Mouse (Mus musculus): Measurements from ENCODE around the gene Lipk. TPM values are rescaled to one million over a fixed set of nuclear protein-coding genes. Genes with fewer than 3 reads are reported as not detected.

Lipk gene
- not detected in 2 replicates for polyA plus RNA-seq (2015; fragmentation: Nextera tagmentation; extraction: Ambion mirVana)

- H3K36me3 ChIP-seq: no peaks in the 10 kb centered on the region
- no peak within 1 kb of the TSS for H3K4me3 ChIP-seq
- 91% methylated on average over 6 of the region's 6 CpGs for WGBS
- no peaks in the 10 kb centered on the region for H3K9me3 ChIP-seq
- no peak within 1 kb of the TSS for H3K9ac ChIP-seq
- ATAC-seq (ENCODE audit: low FRiP score, low read depth): no peak
- no peak within 1 kb of the TSS for H3K4me2 ChIP-seq
- H3K27me3 ChIP-seq: no peaks in the 10 kb centered on the region
- no peaks in the 10 kb centered on the region for H3K4me1 ChIP-seq (replicated peaks)
- H3K27ac ChIP-seq (replicated peaks): no peak within 1 kb of the TSS
Observed at GRCm38 (mm10) chr19:34008002-34008401, at the start of gene Lipk. Gene Lipk (plus strand): TSS chr19:34008290.

- no peaks in the 10 kb centered on the region for H3K4me1 ChIP-seq (replicated peaks)
- ATAC-seq (ENCODE audit: low FRiP score, low read depth): no peak
- no peaks in the 10 kb centered on the region for H3K9me3 ChIP-seq
- H3K9ac ChIP-seq: no peak within 1 kb of the TSS
- no peak within 1 kb of the TSS for H3K4me2 ChIP-seq
- H3K27ac ChIP-seq (replicated peaks): no peak within 1 kb of the TSS
- H3K27me3 ChIP-seq: no peaks in the 10 kb centered on the region
- no peak within 1 kb of the TSS for H3K4me3 ChIP-seq
- no peaks in the 10 kb centered on the region for H3K36me3 ChIP-seq
Observed at GRCm38 (mm10) chr19:33960887-33961286, 47.2 kb upstream of the Lipk start, which contains the start of gene Lipf. Gene Lipf (plus strand): TSS chr19:33961187.

GRCm38 (mm10) chr19:33979007-33979406, 29.1 kb upstream of the Lipk start:
- H3K27me3 ChIP-seq: no peaks in the 10 kb centered on the region
- no peak for ATAC-seq (ENCODE audit: low FRiP score, low read depth)
- H3K9me3 ChIP-seq: no peaks in the 10 kb centered on the region
- no peak overlapping the region for H3K9ac ChIP-seq
- H3K4me3 ChIP-seq: no peak overlapping the region
- no peaks in the 10 kb centered on the region for H3K4me1 ChIP-seq (replicated peaks)
- no peak overlapping the region for H3K4me2 ChIP-seq
- WGBS: 53% methylated on average over 3 of the region's 3 CpGs
- no peak overlapping the region for H3K27ac ChIP-seq (replicated peaks)
- no peaks in the 10 kb centered on the region for H3K36me3 ChIP-seq

DNA sequence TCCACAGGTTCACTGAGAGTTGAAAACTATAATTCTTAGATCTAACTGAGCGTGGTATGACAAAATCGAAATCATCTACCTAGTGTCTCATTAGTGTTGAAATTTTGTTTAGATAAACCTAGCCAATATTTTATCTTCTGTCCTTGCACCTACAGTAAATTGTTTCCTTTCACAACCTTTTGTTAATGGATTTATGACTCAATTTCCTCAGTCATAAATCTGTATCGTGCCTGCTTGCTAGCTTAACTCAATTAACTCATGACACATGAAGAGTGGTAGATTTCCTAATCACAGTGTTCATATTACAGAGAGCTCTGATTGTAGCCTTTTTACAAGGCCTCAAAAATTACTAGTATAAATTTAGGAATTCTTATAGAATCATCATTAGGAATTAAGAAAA, 25.0 kb upstream of the Lipk start:
- whole genome bisulfite sequencing: 91% methylated on average over 3 of the region's 3 CpGs
- no peaks in the 10 kb centered on the region for H3K4me1 ChIP-seq (replicated peaks)
- no peak overlapping the region for H3K4me2 ChIP-seq
- no peak for ATAC-seq (ENCODE audit: low FRiP score, low read depth)
- no peaks in the 10 kb centered on the region for H3K27me3 ChIP-seq
- no peak overlapping the region for H3K9ac ChIP-seq
- no peak overlapping the region for H3K27ac ChIP-seq (replicated peaks)
- no peaks in the 10 kb centered on the region for H3K9me3 ChIP-seq
- H3K36me3 ChIP-seq: no peaks in the 10 kb centered on the region
- no peak overlapping the region for H3K4me3 ChIP-seq

DNA sequence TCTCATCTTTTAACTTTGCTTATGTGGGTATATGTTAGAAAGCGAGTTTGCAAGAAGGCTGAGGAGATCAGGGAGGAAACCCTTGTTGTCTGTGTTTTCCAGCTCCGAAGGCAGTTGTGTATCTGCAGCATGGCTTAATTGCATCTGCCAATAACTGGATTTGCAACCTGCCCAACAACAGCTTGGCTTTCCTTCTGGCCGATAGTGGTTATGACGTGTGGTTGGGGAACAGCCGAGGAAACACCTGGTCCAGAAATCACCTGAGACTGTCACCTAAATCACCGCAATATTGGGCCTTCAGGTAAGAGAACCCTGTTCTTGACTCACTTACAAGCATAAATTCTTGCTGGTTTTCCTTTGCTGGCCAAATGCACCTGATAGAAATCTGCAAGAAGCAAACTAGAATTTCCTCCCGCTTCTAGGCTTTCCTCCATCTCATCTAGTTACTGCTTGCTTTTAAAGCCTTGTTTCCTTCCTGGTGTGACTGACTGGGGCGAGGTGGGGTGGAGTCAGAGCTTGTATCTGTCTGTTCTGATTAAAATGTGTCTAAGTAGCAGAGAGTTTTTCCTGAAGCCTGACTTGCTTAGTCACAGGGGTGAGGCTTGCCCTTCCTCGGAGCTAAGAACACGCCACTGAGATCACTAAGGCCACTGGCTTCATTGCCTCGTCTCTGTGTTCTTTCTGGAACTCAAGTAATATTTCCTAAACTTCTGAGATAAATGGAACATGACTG, 13.5 kb downstream of the Lipk start:
- 88% methylated on average over 11 of the region's 11 CpGs for WGBS

GRCm38 (mm10) chr19:34022759-34023158, 14.7 kb downstream of the Lipk start:
- H3K4me2 ChIP-seq: no peak overlapping the region
- ATAC-seq (ENCODE audit: low FRiP score, low read depth): no peak
- H3K27ac ChIP-seq (replicated peaks): no peak overlapping the region
- H3K36me3 ChIP-seq: no peaks in the 10 kb centered on the region
- no peaks in the 10 kb centered on the region for H3K4me1 ChIP-seq (replicated peaks)
- 52% methylated on average over 3 of the region's 3 CpGs for WGBS
- H3K9ac ChIP-seq: no peak overlapping the region
- no peaks in the 10 kb centered on the region for H3K27me3 ChIP-seq
- no peak overlapping the region for H3K4me3 ChIP-seq
- H3K9me3 ChIP-seq: no peaks in the 10 kb centered on the region

More for the DNA sequence above, 13.5 kb downstream of the Lipk start:
- H3K9me3 ChIP-seq: no peaks in the 10 kb centered on the region
- no peaks in the 10 kb centered on the region for H3K27me3 ChIP-seq
- H3K27ac ChIP-seq (replicated peaks): no peak overlapping the region
- no peak overlapping the region for H3K4me2 ChIP-seq
- no peaks in the 10 kb centered on the region for H3K36me3 ChIP-seq
- ATAC-seq (ENCODE audit: low FRiP score, low read depth): no peak
- H3K4me1 ChIP-seq (replicated peaks): no peaks in the 10 kb centered on the region
- H3K4me3 ChIP-seq: no peak overlapping the region
- H3K9ac ChIP-seq: no peak overlapping the region

GRCm38 (mm10) chr19:34039731-34040130, 31.6 kb downstream of the Lipk start:
- no peaks in the 10 kb centered on the region for H3K36me3 ChIP-seq
- no peak overlapping the region for H3K4me2 ChIP-seq
- H3K27me3 ChIP-seq: no peaks in the 10 kb centered on the region
- H3K4me3 ChIP-seq: no peak overlapping the region
- 94% methylated on average over 1 of the region's 1 CpGs for WGBS
- H3K9ac ChIP-seq: no peak overlapping the region
- ATAC-seq (ENCODE audit: low FRiP score, low read depth): no peak
- no peaks in the 10 kb centered on the region for H3K4me1 ChIP-seq (replicated peaks)
- no peaks in the 10 kb centered on the region for H3K9me3 ChIP-seq
- no peak overlapping the region for H3K27ac ChIP-seq (replicated peaks)

GRCm38 (mm10) chr19:34043008-34043407, 34.9 kb downstream of the Lipk start:
- no peak for ATAC-seq (ENCODE audit: low FRiP score, low read depth)
- WGBS: 60% methylated on average over 6 of the region's 6 CpGs
- no peak overlapping the region for H3K4me2 ChIP-seq
- H3K9me3 ChIP-seq: no peaks in the 10 kb centered on the region
- no peaks in the 10 kb centered on the region for H3K4me1 ChIP-seq (replicated peaks)
- H3K27me3 ChIP-seq: no peaks in the 10 kb centered on the region
- H3K27ac ChIP-seq (replicated peaks): no peak overlapping the region
- H3K4me3 ChIP-seq: no peak overlapping the region
- H3K9ac ChIP-seq: no peak overlapping the region
- H3K36me3 ChIP-seq: no peaks in the 10 kb centered on the region

DNA sequence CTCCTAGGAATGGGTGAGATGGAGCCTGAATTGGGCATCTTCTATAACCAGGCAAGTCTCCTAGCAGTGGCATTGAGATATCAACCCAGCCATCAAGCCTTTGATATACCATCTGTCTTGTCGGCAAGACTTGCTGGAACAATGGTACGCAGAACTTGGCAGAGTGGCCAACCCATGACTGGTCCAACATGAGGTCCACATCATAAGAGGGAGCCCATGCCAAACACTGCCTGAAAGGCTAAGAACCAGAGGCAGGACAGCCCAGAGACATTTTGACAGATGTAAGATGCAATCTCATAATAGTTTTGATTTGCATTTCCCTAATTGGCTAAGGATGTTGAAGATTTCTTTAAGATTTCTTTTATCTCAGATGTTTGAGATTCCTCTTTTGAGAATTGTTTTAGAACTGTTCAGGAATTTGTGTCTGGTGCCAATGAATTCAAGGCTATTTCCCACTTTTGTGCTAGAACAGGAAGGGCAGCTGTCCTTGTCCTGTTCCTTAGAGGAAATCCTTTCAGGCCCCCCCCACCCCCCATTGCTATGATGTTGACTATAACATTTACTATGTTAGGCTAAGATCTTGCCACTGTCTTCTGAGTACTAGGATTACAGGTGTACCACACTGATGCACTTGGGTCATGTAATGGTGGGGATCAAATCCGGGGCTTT, 41.4 kb downstream of the Lipk start:
- Histone ChIP-seq H3K36me3 (no peaks in the 10 kb centered on the region), H3K9me3 (no peaks in the 10 kb centered on the region), H3K4me1 (replicated peaks) (no peaks in the 10 kb centered on the region), H3K4me2 (no peak overlapping the region), H3K27ac (replicated peaks) (no peak overlapping the region), H3K27me3 (no peaks in the 10 kb centered on the region), H3K9ac (no peak overlapping the region), H3K4me3 (no peak overlapping the region)
- 94% methylated on average over 3 of the region's 3 CpGs for WGBS
- ATAC-seq (ENCODE audit: low FRiP score, low read depth): no peak

- Histone ChIP-seq H3K36me3 (no peaks in the 10 kb centered on the region), H3K4me1 (replicated peaks) (no peaks in the 10 kb centered on the region), H3K9ac (no peak overlapping the region), H3K27me3 (no peaks in the 10 kb centered on the region), H3K4me3 (no peak overlapping the region), H3K27ac (replicated peaks) (no peak overlapping the region), H3K9me3 (no peaks in the 10 kb centered on the region), H3K4me2 (no peak overlapping the region)
- 80% methylated on average over 3 of the region's 3 CpGs for WGBS
- no peak for ATAC-seq (ENCODE audit: low FRiP score, low read depth)
Observed at GRCm38 (mm10) chr19:34051502-34051901, 43.4 kb downstream of the Lipk start.

- no peaks in the 10 kb centered on the region for H3K27me3 ChIP-seq
- no peak overlapping the region for H3K9ac ChIP-seq
- WGBS: 57% methylated on average over 1 of the region's 1 CpGs
- H3K4me1 ChIP-seq (replicated peaks): no peaks in the 10 kb centered on the region
- H3K36me3 ChIP-seq: no peaks in the 10 kb centered on the region
- H3K4me3 ChIP-seq: no peak overlapping the region
- H3K9me3 ChIP-seq: no peaks in the 10 kb centered on the region
- no peak overlapping the region for H3K27ac ChIP-seq (replicated peaks)
- ATAC-seq (ENCODE audit: low FRiP score, low read depth): no peak
- no peak overlapping the region for H3K4me2 ChIP-seq
Observed at GRCm38 (mm10) chr19:34063547-34063946, 55.5 kb downstream of the Lipk start.

GRCm38 (mm10) chr19:34064059-34064458, 56.0 kb downstream of the Lipk start:
- no peak for ATAC-seq (ENCODE audit: low FRiP score, low read depth)
- Histone ChIP-seq H3K27me3 (no peaks in the 10 kb centered on the region), H3K4me3 (no peak overlapping the region), H3K4me1 (replicated peaks) (no peaks in the 10 kb centered on the region), H3K9ac (no peak overlapping the region), H3K36me3 (no peaks in the 10 kb centered on the region), H3K4me2 (no peak overlapping the region), H3K9me3 (no peaks in the 10 kb centered on the region), H3K27ac (replicated peaks) (no peak overlapping the region)
- 87% methylated on average over 4 of the region's 4 CpGs for WGBS
